Mouse (Mus musculus): Measurements from ENCODE around the gene A030003K21Rik.
A peak's percentile ranks its signal among the peaks of the same experiment; 100 is the strongest.
"Not testable (repeated sequence)": the region's sequence is repeated elsewhere in the genome, so short reads cannot be mapped to it uniquely, and the experiment has no call there.

Gene A030003K21Rik

DNA sequence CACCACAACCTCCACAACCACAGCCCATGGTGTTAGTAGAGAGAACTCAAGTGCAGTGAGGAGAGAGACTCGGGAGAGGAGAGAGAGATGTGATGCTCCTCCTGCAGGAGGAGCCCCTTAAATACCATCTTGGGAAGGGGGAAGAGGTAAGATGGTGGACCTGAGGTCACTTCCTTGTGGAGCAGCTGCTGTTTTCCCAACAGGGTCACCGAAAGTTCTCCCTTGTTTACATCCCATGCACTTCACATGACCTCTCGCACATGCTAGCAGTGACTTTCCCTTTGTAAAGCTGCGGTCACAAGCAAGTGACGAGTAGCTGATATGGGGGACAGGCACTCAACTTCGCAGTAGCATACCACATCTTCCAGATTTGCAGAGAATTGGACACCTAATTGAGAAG, at the start of gene A030003K21Rik:
A030003K21Rik (minus strand) TSS at position 94 of the 400 bp plus-strand sequence.
- DNase-seq (ENCODE audit: low spot score), result not testable (repeated sequence)

DNA sequence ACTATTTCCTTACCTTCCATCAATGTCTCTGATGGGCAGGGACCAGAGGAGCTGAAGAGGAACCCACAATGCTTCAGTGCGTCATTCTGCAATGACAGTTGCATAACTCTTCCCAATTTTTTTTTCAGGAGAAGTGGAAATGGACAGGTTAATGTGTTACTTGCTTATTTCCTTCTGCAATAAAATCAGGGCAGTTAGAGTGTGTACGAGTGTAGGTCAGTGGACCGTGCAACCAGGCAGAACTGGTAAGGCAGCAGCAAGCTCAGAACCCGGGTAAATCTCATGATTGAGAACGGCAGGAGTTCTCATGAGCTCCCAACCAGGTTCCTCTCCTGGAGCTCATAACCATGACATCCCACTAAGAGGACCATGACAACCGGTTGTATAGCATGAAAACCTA, 48.9 kb upstream of the A030003K21Rik start:
- no peak for DNase-seq (ENCODE audit: low spot score)

DNA sequence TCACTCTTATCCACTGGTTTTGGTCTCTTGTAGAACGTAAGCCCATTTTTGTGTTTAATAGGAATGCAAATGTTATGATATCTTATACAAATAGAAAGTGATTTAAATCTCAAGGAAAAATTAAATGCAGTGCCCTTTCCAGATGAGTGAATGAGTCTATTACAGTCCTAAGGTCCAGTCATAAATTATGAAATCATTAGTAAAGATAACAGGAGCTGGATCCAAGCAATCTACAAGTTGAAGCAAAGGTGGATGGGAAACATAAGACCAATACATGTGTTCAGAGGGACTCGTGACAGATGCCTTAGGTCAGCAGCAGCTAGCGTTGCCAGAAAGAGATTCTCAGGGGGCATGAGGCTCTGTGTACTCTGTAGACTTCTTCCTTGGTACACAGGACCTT, 48.4 kb upstream of the A030003K21Rik start:
- no peak for DNase-seq (ENCODE audit: low spot score)

DNA sequence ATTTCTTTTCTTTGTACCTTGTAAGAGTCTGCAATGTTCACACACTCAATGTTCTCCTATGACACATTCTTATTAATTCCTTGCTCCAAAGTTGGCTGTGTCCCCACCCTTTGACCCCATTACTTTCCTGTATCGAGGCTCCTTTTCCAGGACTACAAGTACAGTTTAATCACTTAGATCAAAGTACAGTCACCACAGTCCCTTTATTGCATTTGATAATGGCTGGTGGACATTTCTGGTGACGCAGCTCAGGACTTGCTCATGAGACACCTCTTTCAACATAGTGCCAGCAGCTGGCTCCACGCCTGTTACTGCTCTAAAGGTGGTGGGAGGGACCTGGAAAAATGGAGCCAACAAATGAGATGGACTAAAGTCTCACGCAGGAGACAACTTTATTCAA, 47.9 kb upstream of the A030003K21Rik start:
- no peak for DNase-seq (ENCODE audit: low spot score)

DNA sequence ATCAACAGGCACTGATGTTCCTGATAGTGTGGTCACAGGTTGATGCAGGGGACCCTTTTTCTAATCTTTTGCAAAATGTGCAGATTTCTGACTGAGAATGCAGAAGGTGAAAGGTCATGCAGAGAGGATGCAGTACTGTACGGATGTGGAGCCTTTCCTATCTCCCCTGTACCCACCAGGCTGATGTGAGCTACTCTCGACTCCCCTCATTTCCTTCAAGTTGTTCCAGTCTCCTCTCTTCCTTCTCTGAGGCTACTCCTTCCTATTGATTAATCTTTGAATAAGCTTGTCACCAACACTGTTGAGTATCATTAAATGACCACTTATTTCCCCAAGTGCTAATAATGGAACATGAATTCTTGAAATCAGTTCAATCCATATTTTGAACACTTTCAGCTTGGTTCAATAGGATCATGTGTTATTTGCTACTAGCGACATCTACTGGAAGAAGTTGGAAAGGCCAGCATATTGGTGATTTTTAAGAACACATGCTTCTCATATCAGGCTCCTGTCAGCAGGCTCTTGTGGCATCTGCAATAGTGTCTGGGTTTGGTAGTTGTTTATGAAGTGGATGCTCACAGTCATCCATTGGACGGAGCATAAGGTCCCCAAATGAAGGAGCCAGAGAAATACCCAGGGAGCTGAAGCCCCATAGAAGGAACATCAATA, 44.5 kb upstream of the A030003K21Rik start:
- peak; percentile 29 for DNase-seq (ENCODE audit: low spot score)

DNA sequence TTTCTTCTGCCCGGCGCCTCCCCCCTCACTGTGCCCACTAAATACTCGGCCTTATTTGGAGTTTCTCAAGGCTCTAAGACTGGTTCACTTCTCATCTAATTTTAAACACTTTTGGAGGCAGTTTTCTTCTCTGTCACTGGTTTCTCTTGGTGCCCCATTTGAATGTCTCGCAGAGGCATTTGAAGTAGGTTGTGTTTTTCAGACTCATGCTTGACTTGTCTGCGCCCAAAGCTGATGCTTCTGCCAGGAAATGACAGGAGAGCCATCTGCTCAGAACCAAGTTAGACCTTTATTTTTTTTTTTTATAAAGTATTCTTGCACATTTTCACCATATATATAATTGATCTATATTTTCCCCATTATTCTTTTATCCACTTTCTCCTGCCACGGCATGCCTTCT, 43.5 kb upstream of the A030003K21Rik start:
- DNase-seq (ENCODE audit: low spot score), result no peak

DNA sequence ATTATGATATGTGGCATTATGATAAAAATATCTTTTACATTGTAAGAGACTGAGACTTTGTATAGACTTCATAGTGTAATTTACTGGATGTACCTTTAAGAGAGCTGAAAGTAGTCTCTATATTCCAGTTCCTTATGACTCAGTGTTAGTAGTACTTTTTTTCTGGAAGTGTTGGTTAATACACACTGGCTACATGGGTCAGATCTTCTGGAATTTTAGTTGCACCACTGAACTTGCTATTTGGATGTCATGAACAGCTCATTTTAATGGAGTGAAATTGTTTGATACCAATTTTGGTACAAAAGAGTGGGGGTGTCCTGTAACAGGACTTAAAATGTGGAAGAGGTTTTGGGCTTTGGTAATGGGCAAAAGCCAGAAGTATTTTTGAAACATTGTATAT, 34.7 kb upstream of the A030003K21Rik start:
- DNase-seq (ENCODE audit: low spot score), result no peak

DNA sequence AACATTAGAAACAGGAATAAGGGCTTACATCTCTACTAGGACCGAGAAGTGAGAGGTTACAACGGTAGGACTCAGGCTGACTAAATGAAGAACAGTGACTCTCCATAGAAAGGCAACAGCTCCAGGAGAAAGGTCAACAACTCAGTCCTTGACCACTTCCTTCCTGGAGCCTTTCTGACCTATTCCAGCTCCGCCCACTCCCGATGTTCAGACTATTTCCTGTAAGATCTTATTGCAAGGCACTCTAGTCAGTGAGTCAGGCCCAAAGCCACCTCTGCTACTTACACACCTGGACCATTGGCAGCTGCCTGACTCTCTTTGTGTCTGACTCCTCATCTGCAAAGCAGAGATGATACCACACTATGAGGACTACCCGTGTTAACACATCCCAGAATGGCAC, 32.6 kb upstream of the A030003K21Rik start:
- no peak for DNase-seq (ENCODE audit: low spot score)

DNA sequence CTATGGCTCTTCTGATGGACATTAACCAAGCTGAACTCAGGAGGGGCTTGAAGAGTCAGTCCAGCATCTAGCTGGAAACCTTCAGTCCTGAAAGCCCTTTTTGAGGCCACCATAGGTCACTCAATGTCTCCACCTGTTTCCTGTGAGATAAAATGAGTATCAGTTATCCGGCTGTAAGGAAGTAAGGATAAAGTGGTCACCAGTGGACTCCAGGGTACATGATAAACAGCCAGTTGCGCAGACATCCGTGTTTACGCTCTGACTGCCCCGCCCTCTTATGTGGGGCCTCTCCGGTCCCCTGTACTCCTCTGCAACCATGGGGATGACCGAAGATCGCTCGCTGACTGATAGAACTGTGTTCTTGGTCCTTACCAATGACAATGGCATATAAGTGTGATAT, 31.2 kb upstream of the A030003K21Rik start:
- no peak for DNase-seq (ENCODE audit: low spot score)

DNA sequence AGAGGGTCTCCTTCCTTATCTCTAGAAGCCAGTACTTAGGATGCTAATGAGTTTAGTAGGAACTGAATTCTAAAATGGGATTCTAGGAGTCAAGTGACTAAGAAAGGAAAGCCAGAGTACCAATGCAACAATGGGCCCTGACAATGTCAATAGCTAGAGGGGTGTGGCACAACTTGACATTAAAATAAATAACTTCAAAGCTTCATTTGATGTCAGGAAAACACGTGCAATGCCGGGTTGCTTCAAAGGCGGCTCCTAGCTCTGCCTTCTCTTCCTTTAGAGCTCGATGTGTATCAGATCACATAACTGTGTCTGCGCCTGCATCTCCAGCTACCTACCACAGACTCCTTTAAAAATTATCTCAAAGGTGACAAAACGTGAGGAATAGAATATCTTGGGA, 30.7 kb upstream of the A030003K21Rik start:
- DNase-seq (ENCODE audit: low spot score), result no peak

DNA sequence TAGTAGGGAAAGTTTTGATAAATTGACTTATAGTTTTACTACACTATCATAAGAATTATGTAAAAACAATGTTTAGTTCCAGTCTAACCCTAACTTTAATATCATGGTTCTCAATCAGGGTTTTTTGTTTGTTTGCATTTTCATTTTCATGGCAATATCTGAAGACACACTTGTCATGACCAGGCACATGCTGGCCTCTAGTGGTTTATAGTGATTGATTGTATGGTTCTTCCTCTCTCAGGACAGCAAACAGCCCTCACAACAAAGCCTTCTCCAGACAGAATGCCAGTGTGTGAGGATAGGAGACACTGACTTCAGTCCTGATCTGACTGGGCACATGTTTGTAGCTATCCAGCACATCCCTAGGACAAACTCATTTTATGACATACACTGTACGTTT, 30.1 kb upstream of the A030003K21Rik start:
- no peak for DNase-seq (ENCODE audit: low spot score)

DNA sequence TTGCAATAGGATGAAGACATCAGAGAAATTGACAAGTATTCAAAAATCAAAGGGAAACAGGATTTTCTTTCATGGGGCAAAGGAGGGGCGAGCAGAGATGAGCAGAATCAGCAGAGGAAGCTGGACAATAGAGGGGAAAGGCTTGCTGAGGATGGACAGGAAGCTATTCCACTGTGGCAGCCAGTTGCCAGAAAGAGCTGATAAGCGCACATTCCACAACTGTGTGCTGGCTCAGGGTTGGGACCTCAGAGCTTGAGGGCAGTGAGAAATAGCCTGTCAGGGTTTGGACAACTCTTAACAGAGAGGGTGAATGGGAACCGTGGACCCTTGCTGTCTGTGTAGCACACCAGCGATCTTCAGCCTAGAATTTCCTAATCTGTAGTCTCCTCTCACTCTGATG, 28.9 kb upstream of the A030003K21Rik start:
- no peak for DNase-seq (ENCODE audit: low spot score)

DNA sequence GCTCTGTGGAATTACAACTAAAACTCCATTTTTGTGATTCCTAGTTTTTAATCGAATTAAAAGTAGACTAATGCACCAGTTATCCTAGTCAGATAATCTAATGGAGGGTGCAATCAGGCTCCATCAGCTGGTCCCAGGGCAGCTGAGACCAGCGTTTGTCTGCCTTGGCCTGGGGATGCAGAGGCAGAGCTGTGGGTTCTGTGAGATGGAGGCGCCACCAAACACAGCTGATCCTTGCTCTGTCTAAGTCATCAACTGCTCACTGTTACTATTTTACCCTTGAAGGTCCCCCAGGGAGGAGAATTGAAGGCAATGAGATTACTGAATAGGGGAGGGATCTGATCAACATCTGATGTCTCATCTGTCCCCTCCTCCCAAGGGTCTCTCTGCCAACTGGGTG, 23.2 kb upstream of the A030003K21Rik start:
- no peak for DNase-seq (ENCODE audit: low spot score)

DNA sequence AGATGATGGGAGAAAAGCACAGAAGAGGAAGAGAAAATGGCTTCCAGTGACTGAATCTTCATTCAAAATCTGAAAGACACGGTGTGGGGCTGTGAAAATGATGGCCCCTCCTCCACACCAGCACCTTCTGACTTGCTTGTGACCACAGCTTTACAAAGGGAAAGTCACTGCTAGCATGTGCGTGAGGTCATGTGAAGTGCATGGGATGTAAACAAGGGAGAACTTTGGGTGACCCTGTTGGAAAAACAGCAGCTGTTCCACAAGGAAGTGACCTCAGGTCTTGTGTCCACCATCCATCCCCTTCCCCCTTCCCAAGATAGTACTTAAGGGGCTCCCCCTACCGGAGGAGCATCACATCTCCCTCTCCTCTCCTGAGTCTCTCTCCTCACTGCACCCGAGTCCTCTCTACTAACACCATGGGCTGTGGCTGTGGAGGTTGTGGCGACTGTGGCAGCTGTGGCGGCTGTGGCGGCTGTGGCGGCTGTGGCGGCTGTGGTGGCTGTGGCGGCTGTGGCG, 16.7 kb upstream of the A030003K21Rik start, which contains the start of gene Gm47955:
Gm47955 (plus strand) TSS at position 417 of the 516 bp plus-strand sequence.
- DNase-seq (ENCODE audit: low spot score), result no peak

DNA sequence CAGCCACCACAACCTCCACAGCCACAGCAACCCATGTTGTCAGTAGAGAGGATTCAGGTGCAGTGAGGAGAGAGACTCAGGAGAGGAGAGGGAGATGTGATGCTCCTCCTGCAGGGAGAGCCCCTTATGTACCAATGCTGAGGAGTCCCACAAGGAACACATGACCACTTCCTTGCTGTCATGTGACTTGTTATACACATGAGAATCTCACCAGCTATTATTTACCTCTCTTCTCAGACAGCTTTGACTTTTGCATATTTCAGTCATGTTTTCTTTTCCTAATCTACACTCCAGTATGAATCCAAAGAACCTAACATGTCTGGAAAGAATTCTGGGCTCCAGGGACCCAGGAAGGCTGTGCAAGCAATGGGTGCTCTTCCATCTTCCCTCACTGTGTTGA, 12.7 kb upstream of the A030003K21Rik start, which contains the start of gene Gm7544:
Gm7544 (minus strand) TSS at position 101 of the 400 bp plus-strand sequence.
- not testable (repeated sequence) for DNase-seq (ENCODE audit: low spot score)

DNA sequence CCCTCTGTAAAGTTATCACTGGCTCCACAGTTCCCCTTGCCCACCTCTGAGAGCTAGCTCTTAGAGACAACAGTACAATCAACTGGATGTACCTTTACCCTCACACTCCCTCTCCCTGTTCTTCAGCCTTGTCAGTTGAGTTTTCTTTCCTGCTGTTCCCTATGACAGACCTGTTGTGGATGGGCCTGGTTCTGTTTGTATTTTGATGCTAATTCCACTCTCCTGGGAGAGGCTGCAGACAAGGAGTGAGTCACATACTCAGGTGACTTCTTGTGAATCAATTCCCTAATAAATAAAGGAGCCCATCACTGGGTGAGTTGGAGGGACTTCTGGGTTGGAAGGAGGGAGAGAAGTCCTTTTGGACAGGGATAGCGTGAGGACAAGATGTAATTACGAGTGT, 5.4 kb upstream of the A030003K21Rik start:
- no peak for DNase-seq (ENCODE audit: low spot score)

DNA sequence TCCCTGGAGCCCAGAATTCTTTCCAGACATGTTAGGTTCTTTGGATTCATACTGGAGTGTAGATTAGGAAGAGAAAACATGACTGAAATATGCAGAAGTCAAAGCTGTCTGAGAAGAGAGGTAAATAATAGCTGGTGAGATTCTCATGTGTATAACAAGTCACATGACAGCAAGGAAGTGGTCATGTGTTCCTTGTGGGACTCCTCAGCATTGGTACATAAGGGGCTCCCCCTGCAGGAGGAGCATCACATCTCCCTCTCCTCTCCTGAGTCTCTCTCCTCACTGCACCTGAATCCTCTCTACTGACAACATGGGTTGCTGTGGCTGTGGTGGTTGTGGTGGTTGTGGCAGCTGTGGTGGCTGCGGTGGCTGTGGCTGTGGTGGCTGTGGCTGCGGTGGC, 2.8 kb upstream of the A030003K21Rik start:
- not testable (repeated sequence) for DNase-seq (ENCODE audit: low spot score)

DNA sequence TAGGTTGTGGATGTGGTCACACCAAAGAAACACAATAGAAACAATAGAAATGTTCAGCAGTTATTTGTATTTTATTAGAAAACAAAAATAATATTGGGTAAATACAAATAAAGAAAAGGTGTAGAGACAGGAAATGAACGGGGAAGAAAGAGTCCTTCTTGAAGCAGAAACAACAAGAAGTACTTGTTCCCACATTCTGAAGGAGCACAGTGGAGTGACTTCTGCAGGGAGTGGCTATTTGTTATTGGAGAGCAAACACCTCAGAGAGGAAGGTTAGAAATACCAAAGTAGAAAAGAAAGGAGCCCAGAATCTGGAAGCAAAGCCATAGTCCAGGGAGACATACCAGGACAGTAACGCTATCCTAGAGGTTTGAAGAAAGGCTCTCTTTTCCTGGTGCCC, 683 bp downstream of the A030003K21Rik start:
- not testable (repeated sequence) for DNase-seq (ENCODE audit: low spot score)

DNA sequence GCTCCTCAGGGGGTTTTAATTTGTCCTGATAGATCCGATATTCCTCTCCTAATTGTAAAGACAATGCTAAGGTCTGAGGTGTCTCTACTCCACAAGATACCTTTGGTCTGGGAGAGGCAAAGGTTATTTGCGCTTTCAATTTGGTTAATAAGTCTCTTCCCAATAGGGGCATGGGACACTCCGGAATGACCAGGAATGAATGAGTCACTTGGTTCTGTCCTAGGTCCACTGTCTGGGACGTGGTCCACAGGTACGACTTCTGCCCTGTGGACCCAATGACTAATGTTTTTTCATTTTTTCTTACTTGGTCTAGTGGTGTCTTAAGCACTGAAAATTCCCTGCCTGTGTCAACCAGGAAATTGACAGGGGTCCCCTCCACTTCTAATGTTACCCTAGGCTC, 4.5 kb downstream of the A030003K21Rik start:
- no peak for DNase-seq (ENCODE audit: low spot score)

DNA sequence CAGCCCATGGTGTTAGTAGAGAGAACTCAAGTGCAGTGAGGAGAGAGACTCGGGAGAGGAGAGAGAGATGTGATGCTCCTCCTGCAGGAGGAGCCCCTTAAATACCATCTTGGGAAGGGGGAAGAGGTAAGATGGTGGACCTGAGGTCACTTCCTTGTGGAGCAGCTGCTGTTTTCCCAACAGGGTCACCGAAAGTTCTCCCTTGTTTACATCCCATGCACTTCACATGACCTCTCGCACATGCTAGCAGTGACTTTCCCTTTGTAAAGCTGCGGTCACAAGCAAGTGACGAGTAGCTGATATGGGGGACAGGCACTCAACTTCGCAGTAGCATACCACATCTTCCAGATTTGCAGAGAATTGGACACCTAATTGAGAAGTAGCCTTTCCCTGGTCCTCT, 11.9 kb downstream of the A030003K21Rik start, which contains the start of gene Gm6217:
Gm6217 (minus strand) TSS at position 74 of the 400 bp plus-strand sequence.
- DNase-seq (ENCODE audit: low spot score), result not testable (repeated sequence)

DNA sequence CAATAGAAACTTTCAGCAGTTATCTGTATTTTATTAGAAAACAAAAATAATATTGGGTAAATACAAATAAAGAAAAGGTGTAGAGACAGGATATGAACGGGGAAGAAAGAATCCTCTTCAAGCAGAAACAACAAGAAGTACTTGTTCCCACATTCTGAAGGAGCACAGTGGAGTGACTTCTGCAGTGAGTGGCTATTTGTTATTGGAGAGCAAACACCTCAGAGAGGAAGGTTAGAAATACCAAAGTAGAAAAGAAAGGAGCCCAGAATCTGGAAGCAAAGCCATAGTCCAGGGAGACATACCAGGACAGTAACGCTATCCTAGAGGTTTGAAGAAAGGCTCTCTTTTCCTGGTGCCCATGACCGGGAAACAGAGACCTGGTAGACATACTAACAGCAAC, 12.6 kb downstream of the A030003K21Rik start:
- not testable (repeated sequence) for DNase-seq (ENCODE audit: low spot score)

DNA sequence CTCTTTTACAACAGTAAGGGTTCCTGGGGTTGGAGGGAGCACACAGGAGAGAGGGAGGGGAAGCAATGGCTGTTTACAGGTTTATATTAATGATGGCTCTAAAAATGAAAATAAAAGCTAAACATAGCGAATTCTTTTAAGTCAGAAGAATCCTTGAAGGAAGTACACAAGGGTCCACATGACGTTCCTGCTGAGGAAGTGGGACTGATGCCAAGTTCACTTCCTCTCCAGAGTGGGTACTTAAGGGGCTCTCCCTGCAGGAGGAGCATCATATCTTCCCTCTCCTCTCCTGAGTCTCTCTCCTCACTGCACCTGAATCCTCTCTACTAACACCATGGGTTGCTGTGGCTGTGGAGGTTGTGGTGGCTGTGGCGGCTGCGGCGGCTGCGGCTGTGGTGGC, 18.5 kb downstream of the A030003K21Rik start, which contains the start of gene A030014E15Rik:
A030014E15Rik (plus strand) TSS at position 268 of the 400 bp plus-strand sequence.
- DNase-seq (ENCODE audit: low spot score), result no peak

DNA sequence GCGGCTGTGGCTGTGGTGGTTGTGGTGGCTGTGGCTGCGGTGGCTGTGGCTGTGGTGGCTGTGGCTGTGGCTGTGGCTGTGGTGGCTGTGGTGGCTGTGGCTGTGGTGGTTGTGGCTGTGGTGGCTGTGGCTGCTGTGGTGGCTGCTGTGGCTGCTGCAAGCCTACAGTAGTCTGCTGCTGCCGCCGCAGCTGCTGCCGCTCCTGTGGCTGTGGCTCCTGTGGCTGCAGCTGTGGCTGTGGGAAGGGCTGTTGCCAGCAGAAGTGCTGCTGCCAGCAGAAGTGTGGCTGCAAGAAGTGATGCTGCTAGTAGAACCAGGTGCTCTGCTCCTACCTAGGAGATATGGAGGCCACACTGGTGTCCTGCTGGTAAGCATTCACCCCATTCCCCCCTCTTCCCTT, 29.8 kb downstream of the A030003K21Rik start:
- not testable (repeated sequence) for DNase-seq (ENCODE audit: low spot score)

DNA sequence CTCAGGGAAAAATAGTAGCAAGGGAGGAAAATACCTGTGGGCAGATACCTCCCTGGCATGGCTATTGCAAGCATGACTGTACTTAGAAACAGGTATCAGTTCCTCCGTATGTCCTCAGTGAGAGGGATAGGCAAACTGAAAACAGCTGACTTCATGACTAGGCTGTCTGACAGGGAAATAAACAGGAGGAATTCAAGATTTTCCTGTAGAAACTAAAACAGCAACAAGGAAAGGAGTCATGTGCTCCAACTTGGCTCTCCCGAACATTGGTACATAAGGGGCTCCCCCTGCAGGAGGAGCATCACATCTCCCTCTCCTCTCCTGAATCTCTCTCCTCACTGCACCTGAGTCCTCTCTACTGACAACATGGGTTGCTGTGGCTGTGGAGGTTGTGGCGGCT, 30.2 kb downstream of the A030003K21Rik start, which contains the start of gene A030005L19Rik:
A030005L19Rik (plus strand) TSS at position 301 of the 400 bp plus-strand sequence.
- DNase-seq (ENCODE audit: low spot score), result no peak

Measured in ovary, postnatal 14 days (tissue).